Mouse (Mus musculus): Measurements from ENCODE around the gene Ttc17. TPM values are rescaled to one million over a fixed set of nuclear protein-coding genes. Genes with fewer than 3 reads are reported as not detected.

Gene Ttc17
- polyA plus RNA-seq, 1 experiment from 2014 or later = 13.7 TPM

DNA sequence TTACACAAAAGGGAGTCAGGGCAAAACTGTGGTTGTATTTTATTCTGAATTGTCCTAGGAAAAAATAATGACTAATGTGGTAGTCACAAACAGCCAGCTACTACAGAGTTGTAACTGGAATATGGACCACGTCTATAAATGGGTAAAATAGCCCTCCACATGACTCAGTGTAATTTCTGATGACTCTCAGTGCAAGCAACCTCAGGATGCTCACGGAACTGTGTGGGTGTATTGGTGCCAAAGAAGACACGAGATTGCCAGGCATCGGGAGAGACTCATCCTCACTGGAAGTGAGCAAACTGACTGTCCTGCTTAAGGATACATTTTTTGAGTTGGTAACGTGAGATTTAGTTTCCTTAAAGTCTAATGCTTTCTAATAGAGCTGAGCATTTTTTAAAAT is 67.0 kb downstream of the Ttc17 start:
- 90% methylated on average over 5 of the region's 5 CpGs for WGBS
- Histone ChIP-seq H3K9me3 (replicated peaks; ENCODE audit: low read length) (no peaks in the 10 kb centered on the region), H3K4me2 (ENCODE audit: low read length) (no peak overlapping the region), H3K27me3 (ENCODE audit: insufficient read depth, low read length) (no peaks in the 10 kb centered on the region), H3K36me3 (ENCODE audit: insufficient read depth, low read length) (peaks cover 7% of the 10 kb centered on the region; the same call in 1 of the 2 replicates), H3K9ac (ENCODE audit: low read depth, low read length) (no peak overlapping the region), H3K27ac (no peak overlapping the region), H3K4me1 (replicated peaks; ENCODE audit: insufficient read depth, low read length) (no peaks in the 10 kb centered on the region), H3K4me3 (replicated peaks; ENCODE audit: low read depth, low read length) (no peak overlapping the region)
- no peak for TF ChIP-seq CTCF (IDR thresholded peaks at IDR 0.05; ENCODE audit: low read depth)
- DNase-seq (ENCODE audit: low spot score) = no peak
- ATAC-seq (replicated peaks; ENCODE audit: low FRiP score, low read depth) = no peak

DNA sequence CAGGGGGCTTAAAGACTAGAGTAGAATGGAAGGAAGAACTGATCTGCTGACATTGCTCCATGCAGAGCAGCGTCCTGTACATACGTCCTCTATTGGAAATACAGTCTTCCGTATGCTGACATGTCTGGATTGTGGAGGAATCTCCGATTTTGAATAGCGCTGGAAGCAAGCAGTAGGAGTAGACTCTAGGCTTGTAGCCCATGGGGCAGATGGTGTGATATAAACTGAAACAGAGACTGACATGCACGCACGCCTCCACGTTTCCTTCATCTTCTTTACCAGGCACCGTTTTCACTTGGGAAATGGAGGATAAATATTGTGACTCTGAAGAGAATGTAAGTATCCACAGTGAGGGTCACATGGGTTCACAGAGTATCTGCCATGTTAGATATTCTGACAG is 70.2 kb downstream of the Ttc17 start:
- peaks cover 4% of the 10 kb centered on the region; the same call in 1 of the 2 replicates for H3K36me3 ChIP-seq (ENCODE audit: insufficient read depth, low read length)
- TF ChIP-seq CTCF (IDR thresholded peaks at IDR 0.05; ENCODE audit: low read depth) = no peak
- DNase-seq (ENCODE audit: low spot score) = no peak
- no peak for ATAC-seq (replicated peaks; ENCODE audit: low FRiP score, low read depth)
- no peaks in the 10 kb centered on the region for H3K9me3 ChIP-seq (replicated peaks; ENCODE audit: low read length)
- H3K9ac ChIP-seq (ENCODE audit: low read depth, low read length) = no peak overlapping the region
- WGBS = 93% methylated on average over 9 of the region's 9 CpGs
- no peaks in the 10 kb centered on the region for H3K27me3 ChIP-seq (ENCODE audit: insufficient read depth, low read length)
- H3K4me1 ChIP-seq (replicated peaks; ENCODE audit: insufficient read depth, low read length) = no peaks in the 10 kb centered on the region
- H3K4me2 ChIP-seq (ENCODE audit: low read length) = no peak overlapping the region
- H3K27ac ChIP-seq = no peak overlapping the region
- H3K4me3 ChIP-seq (replicated peaks; ENCODE audit: low read depth, low read length) = no peak overlapping the region

DNA sequence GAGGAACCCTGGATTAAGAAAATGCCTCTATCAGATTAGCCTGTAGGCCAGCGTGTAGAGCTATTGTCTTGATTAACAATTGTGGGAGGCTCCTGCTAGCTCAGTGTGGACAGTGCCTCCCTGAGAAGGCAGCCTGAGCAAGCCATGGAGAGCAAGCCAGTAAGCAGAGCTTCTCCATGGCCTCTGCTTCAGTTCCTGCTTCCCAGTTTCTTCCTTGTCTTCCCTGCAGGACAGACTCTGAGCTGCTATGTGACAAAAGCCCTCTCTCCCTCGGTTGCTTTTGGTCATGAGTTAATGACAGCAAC is 71.8 kb downstream of the Ttc17 start:
- Histone ChIP-seq H3K27me3 (ENCODE audit: insufficient read depth, low read length) (no peaks in the 10 kb centered on the region), H3K4me2 (ENCODE audit: low read length) (no peak overlapping the region), H3K4me1 (replicated peaks; ENCODE audit: insufficient read depth, low read length) (no peaks in the 10 kb centered on the region), H3K36me3 (ENCODE audit: insufficient read depth, low read length) (peaks cover 13% of the 10 kb centered on the region; the same call in 1 of the 2 replicates), H3K9ac (ENCODE audit: low read depth, low read length) (no peak overlapping the region), H3K4me3 (replicated peaks; ENCODE audit: low read depth, low read length) (no peak overlapping the region), H3K27ac (no peak overlapping the region), H3K9me3 (replicated peaks; ENCODE audit: low read length) (no peaks in the 10 kb centered on the region)
- no peak for ATAC-seq (replicated peaks; ENCODE audit: low FRiP score, low read depth)
- 63% methylated on average over 2 of the region's 2 CpGs for WGBS
- TF ChIP-seq CTCF (IDR thresholded peaks at IDR 0.05; ENCODE audit: low read depth) = no peak
- DNase-seq (ENCODE audit: low spot score) = no peak

DNA sequence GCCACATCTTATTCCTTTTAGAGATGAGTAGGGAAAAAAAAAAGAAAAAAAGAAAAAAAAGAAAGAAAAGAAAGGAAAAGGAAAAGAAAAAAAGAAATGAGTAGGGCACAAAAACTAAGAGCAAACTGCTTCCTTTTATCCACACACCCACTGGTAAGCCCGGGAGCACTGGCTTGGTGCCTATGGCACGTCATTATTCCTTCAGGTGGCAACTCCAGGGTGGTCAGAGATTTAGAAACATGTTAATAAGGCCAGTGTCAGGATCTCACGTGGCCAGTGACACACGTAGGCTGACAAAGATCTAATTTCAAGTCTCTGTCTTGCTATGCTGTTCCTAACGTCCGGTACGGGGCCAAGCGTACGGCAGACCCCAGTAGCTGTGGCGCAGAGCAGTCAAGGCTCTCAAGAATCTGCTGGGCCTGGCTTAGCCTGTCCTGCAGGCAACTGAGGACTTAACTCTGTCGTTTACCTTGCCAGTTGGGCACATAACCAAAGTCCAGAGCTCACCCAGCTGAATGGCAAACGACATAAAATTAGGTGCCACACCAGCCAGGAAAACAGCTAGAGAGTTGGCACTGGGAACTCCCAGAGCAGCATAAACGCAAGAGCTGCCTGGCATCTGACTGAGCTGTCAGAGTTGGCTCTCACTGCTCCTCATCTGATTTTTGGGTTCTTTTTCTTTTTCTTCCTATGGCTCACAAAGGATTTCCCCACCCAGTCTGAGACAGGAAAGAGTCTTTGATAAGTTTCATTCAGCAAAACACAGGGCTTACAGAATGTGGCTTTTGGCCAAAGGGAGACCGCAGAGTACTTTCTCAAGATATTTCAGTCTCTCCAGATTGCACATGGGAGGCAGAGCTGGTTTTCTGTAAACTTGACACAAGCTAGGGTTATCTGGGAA is 72.4 kb downstream of the Ttc17 start:
- H3K27me3 ChIP-seq (ENCODE audit: insufficient read depth, low read length) = no peaks in the 10 kb centered on the region
- ATAC-seq (replicated peaks; ENCODE audit: low FRiP score, low read depth) = no peak

DNA sequence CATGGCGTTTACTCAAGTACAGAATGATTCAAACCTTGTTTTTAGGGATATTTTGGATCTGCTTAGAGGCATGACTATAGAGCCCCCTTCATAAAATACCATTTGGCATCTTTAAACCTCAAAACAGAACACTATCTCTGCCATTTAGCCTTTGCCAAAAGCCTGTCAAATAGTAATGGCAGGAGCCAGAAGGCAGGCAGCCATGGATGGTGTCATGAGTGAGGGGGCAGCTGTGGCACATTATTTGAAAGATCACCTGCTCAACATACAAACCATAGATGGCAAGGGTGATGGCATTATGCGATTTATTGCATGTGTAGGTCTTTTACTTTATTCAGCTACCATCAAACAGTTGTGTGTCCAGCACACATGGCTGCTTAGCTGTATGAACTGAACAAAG is 73.4 kb downstream of the Ttc17 start:
- H3K36me3 ChIP-seq (ENCODE audit: insufficient read depth, low read length) = peaks cover 20% of the 10 kb centered on the region
- DNase-seq (ENCODE audit: low spot score) = no peak
- no peaks in the 10 kb centered on the region for H3K4me1 ChIP-seq (replicated peaks; ENCODE audit: insufficient read depth, low read length)
- H3K9ac ChIP-seq (ENCODE audit: low read depth, low read length) = no peak overlapping the region
- H3K27me3 ChIP-seq (ENCODE audit: insufficient read depth, low read length) = no peaks in the 10 kb centered on the region
- no peak overlapping the region for H3K4me2 ChIP-seq (ENCODE audit: low read length)
- TF ChIP-seq CTCF (IDR thresholded peaks at IDR 0.05; ENCODE audit: low read depth) = no peak
- H3K4me3 ChIP-seq (replicated peaks; ENCODE audit: low read depth, low read length) = no peak overlapping the region
- H3K27ac ChIP-seq = no peak overlapping the region
- no peaks in the 10 kb centered on the region for H3K9me3 ChIP-seq (replicated peaks; ENCODE audit: low read length)
- WGBS = 99% methylated on average over 2 of the region's 2 CpGs
- no peak for ATAC-seq (replicated peaks; ENCODE audit: low FRiP score, low read depth)

More for the DNA sequence above, 72.4 kb downstream of the Ttc17 start:
- no peak for TF ChIP-seq CTCF (IDR thresholded peaks at IDR 0.05; ENCODE audit: low read depth)
- no peak for DNase-seq (ENCODE audit: low spot score)
- Histone ChIP-seq H3K4me1 (replicated peaks; ENCODE audit: insufficient read depth, low read length) (no peaks in the 10 kb centered on the region), H3K27ac (no peak overlapping the region), H3K9ac (ENCODE audit: low read depth, low read length) (no peak overlapping the region), H3K4me2 (ENCODE audit: low read length) (no peak overlapping the region), H3K4me3 (replicated peaks; ENCODE audit: low read depth, low read length) (no peak overlapping the region), H3K9me3 (replicated peaks; ENCODE audit: low read length) (no peaks in the 10 kb centered on the region), H3K36me3 (ENCODE audit: insufficient read depth, low read length) (peaks cover 17% of the 10 kb centered on the region)
- WGBS = 81% methylated on average over 14 of the region's 14 CpGs

DNA sequence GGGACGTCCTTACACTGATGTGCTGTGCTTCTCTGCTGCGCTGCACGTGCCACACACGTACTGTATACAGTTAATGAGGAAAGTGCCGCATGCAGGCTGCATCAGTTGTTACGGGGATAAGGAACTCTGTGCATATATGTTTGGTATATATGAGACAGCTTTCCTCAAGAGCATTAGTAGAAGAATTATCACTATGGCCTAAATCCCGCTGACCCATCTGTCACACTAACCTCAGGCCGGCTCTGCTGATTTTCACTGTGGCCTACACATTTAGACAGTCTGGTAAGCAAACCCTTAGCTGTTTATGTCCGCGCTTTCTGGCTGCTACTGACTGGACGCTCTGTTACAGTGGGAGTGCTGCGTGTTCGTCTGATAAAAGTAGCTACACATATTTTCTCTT is 77.2 kb downstream of the Ttc17 start:
- WGBS = 94% methylated on average over 13 of the region's 13 CpGs
- DNase-seq (ENCODE audit: low spot score) = no peak
- Histone ChIP-seq H3K4me3 (replicated peaks; ENCODE audit: low read depth, low read length) (no peak overlapping the region), H3K9ac (ENCODE audit: low read depth, low read length) (no peak overlapping the region), H3K9me3 (replicated peaks; ENCODE audit: low read length) (no peaks in the 10 kb centered on the region), H3K4me2 (ENCODE audit: low read length) (no peak overlapping the region), H3K4me1 (replicated peaks; ENCODE audit: insufficient read depth, low read length) (no peaks in the 10 kb centered on the region), H3K27me3 (ENCODE audit: insufficient read depth, low read length) (no peaks in the 10 kb centered on the region), H3K36me3 (ENCODE audit: insufficient read depth, low read length) (peaks cover 31% of the 10 kb centered on the region), H3K27ac (no peak overlapping the region)
- no peak for ATAC-seq (replicated peaks; ENCODE audit: low FRiP score, low read depth)
- TF ChIP-seq CTCF (IDR thresholded peaks at IDR 0.05; ENCODE audit: low read depth) = no peak
